Comparison of ENCODE assay signal across 10 mouse cellular contexts in genomic region chr11:75463624-75464023, GRCm38 (mm10). TPM values are rescaled to one million over a fixed set of nuclear protein-coding genes. Genes with fewer than 3 reads are reported as not detected.
DNase-seq lines count a peak whose midpoint lies in the region; ATAC-seq and TF ChIP-seq lines count a peak whose summit lies in the region.
"Had no signal": no experiment of that assay in that cellular context is flagged by ENCODE, and none has a peak within 500 bp of the region (broad histone marks: within the 10 kb centered on the region; RNA-seq: fewer than 3 reads in every experiment).

No protein-coding gene starts in this region.

- peak overlapping the region; percentile 74 for H3K4me3 ChIP-seq in erythroblast, embryonic 14.5 days (replicated peaks)
- no peak overlapping the region for H3K4me3 ChIP-seq in kidney, postnatal 0 days (replicated peaks; ENCODE audit: low read depth, low read length)
- 0 out of 2 replicates have a peak overlapping the region, but pooled peaks have one; percentile 81 for H3K4me3 ChIP-seq in embryonic facial prominence, embryonic 15.5 days (replicated peaks)
- H3K4me3 ChIP-seq in liver, embryonic 16.5 days (ENCODE audit: low read depth, low read length): peak overlapping the region; percentile 77

- H3K27ac ChIP-seq in kidney, postnatal 0 days: 0 out of 2 replicates have a peak overlapping the region, but pooled peaks have one; percentile 93
- H3K27ac ChIP-seq in embryonic facial prominence, embryonic 15.5 days (replicated peaks): peak overlapping the region; percentile 85
- peak overlapping the region; percentile 98 for H3K27ac ChIP-seq in liver, embryonic 16.5 days (ENCODE audit: low read length)

- no peak overlapping the region for H3K9ac ChIP-seq in kidney, postnatal 0 days (ENCODE audit: low read depth, low read length)
- H3K9ac ChIP-seq in embryonic facial prominence, embryonic 15.5 days: no peak overlapping the region
- peak overlapping the region; percentile 83 for H3K9ac ChIP-seq in liver, embryonic 16.5 days (ENCODE audit: low read depth, low read length)

- peaks cover 3% of the 10 kb centered on the region for H3K9me3 ChIP-seq in erythroblast, embryonic 14.5 days (ENCODE audit: control insufficient read depth, low read length)
- no peaks in the 10 kb centered on the region for H3K9me3 ChIP-seq in kidney, postnatal 0 days (replicated peaks; ENCODE audit: low read length)
- no peaks in the 10 kb centered on the region for H3K9me3 ChIP-seq in embryonic facial prominence, embryonic 15.5 days (replicated peaks)
- peaks cover 3% of the 10 kb centered on the region; the same call in 1 of the 2 replicates for H3K9me3 ChIP-seq in liver, embryonic 16.5 days (replicated peaks; ENCODE audit: control insufficient read depth, low read length)

- DNase-seq in kidney, postnatal 0 days (ENCODE audit: low spot score): no peak
- no peak for DNase-seq in kidney, adult 8-10 months
- no peak for DNase-seq in urinary bladder, postnatal 10 days (ENCODE audit: low spot score)
- no peak for DNase-seq in layer of hippocampus, adult 9-10 months (ENCODE audit: low spot score)
- DNase-seq: right cerebral cortex, postnatal 25 days had no signal

- H3K27me3 ChIP-seq in erythroblast, embryonic 14.5 days (ENCODE audit: control insufficient read depth): no peaks in the 10 kb centered on the region
- H3K27me3 ChIP-seq in kidney, postnatal 0 days (ENCODE audit: insufficient read depth, low read length): no peaks in the 10 kb centered on the region
- H3K27me3 ChIP-seq in embryonic facial prominence, embryonic 15.5 days: no peaks in the 10 kb centered on the region
- no peaks in the 10 kb centered on the region for H3K27me3 ChIP-seq in liver, embryonic 16.5 days (ENCODE audit: control insufficient read depth, insufficient read depth, low read depth, low read length)

- ATAC-seq in erythroblast, adult 5-6 weeks (replicated peaks; ENCODE audit: low FRiP score, poor library complexity, severe bottlenecking): no peak
- no peak for ATAC-seq in kidney, postnatal 0 days (replicated peaks; ENCODE audit: low FRiP score, low read depth)
- ATAC-seq in embryonic facial prominence, embryonic 15.5 days (ENCODE audit: insufficient number of reproducible peaks, low FRiP score, low TSS enrichment, low read depth): no peak
- ATAC-seq in liver, embryonic 16.5 days (ENCODE audit: low read depth): no peak

- H3K4me2 ChIP-seq in kidney, postnatal 0 days (ENCODE audit: low read length): peak overlapping the region; percentile 84
- H3K4me2 ChIP-seq in embryonic facial prominence, embryonic 15.5 days (replicated peaks): peak overlapping the region; percentile 91; the same call in 1 of the 2 replicates
- peak overlapping the region; percentile 84 for H3K4me2 ChIP-seq in liver, embryonic 16.5 days (ENCODE audit: low read depth, low read length)

- H3K36me3 ChIP-seq in erythroblast, embryonic 14.5 days (ENCODE audit: control insufficient read depth): peaks cover 48% of the 10 kb centered on the region
- H3K36me3 ChIP-seq in kidney, postnatal 0 days (ENCODE audit: insufficient read depth, low read length): peaks cover 13% of the 10 kb centered on the region
- peaks cover 20% of the 10 kb centered on the region for H3K36me3 ChIP-seq in embryonic facial prominence, embryonic 15.5 days
- H3K36me3 ChIP-seq in liver, embryonic 16.5 days (ENCODE audit: control insufficient read depth, insufficient read depth): peaks cover 29% of the 10 kb centered on the region

- H3K4me1 ChIP-seq in erythroblast, embryonic 14.5 days (ENCODE audit: control insufficient read depth): peaks cover 86% of the 10 kb centered on the region
- peaks cover 33% of the 10 kb centered on the region for H3K4me1 ChIP-seq in kidney, postnatal 0 days (replicated peaks; ENCODE audit: insufficient read depth, low read length)
- peaks cover 47% of the 10 kb centered on the region for H3K4me1 ChIP-seq in embryonic facial prominence, embryonic 15.5 days
- H3K4me1 ChIP-seq in liver, embryonic 16.5 days (ENCODE audit: control insufficient read depth, low read depth, low read length): peaks cover 54% of the 10 kb centered on the region

- WGBS in kidney, postnatal 0 days: 31% methylated on average over 4 of the region's 4 CpGs
- 53% methylated on average over 4 of the region's 4 CpGs for WGBS in embryonic facial prominence, embryonic 15.5 days
- WGBS in liver, embryonic 16.5 days (ENCODE audit: insufficient replicate concordance): 71% methylated on average over 4 of the region's 4 CpGs

- no peak for TF ChIP-seq CTCF in kidney, postnatal 0 days (IDR thresholded peaks at IDR 0.05; ENCODE audit: low read depth)

RNA-seq across cellular contexts. Expression of gene Tlcd2, which starts 2.1 kb away (rescaled TPM):
- 0.15 and 0.41 TPM in 2 replicates for polyA plus RNA-seq in erythroblast, embryonic 14.5 days (2012)
- 1.5 and 3.7 TPM in 2 replicates for total RNA-seq in erythroblast, adult 5-6 weeks (2015; ENCODE audit: low replicate concordance)
- total RNA-seq in erythroblast, adult 5-6 weeks (2017; ENCODE audit: low replicate concordance): 1.3 and 5.5 TPM in 2 replicates
- 9.3 and 11.8 TPM in 2 replicates for polyA plus RNA-seq in kidney, postnatal 0 days (2015; fragmentation: Nextera tagmentation; extraction: Ambion mirVana)
- 35.1 and 38.0 TPM in 2 replicates for polyA plus RNA-seq in embryonic facial prominence, embryonic 15.5 days (2015; fragmentation: Nextera tagmentation; extraction: Ambion mirVana)
- 19.6 and 20.4 TPM in 2 replicates for polyA plus RNA-seq in liver, embryonic 16.5 days (2015; fragmentation: Nextera tagmentation; extraction: Ambion mirVana)

RNA-seq across cellular contexts. Expression of gene Wdr81, which starts 9.1 kb away (rescaled TPM):
- polyA plus RNA-seq in erythroblast, embryonic 14.5 days (2012): 11.2 and 11.7 TPM in 2 replicates
- 22.6 and 24.8 TPM in 2 replicates for total RNA-seq in erythroblast, adult 5-6 weeks (2015; ENCODE audit: low replicate concordance)
- total RNA-seq in erythroblast, adult 5-6 weeks (2017; ENCODE audit: low replicate concordance): 27.3 and 28.2 TPM in 2 replicates
- polyA plus RNA-seq in kidney, postnatal 0 days (2015; fragmentation: Nextera tagmentation; extraction: Ambion mirVana): 4.9 and 5.3 TPM in 2 replicates
- 6.3 and 7.4 TPM in 2 replicates for polyA plus RNA-seq in embryonic facial prominence, embryonic 15.5 days (2015; fragmentation: Nextera tagmentation; extraction: Ambion mirVana)
- 22.6 and 24.9 TPM in 2 replicates for polyA plus RNA-seq in liver, embryonic 16.5 days (2015; fragmentation: Nextera tagmentation; extraction: Ambion mirVana)

RNA-seq across cellular contexts. Expression of gene Prpf8, which starts 23.0 kb away (rescaled TPM):
- polyA plus RNA-seq in erythroblast, embryonic 14.5 days (2012): 2.2 and 4.5 TPM in 2 replicates
- total RNA-seq in erythroblast, adult 5-6 weeks (2015; ENCODE audit: low replicate concordance): 42.3 and 43.5 TPM in 2 replicates
- 26.5 and 27.0 TPM in 2 replicates for total RNA-seq in erythroblast, adult 5-6 weeks (2017; ENCODE audit: low replicate concordance)
- polyA plus RNA-seq in kidney, postnatal 0 days (2015; fragmentation: Nextera tagmentation; extraction: Ambion mirVana): 36.3 and 36.6 TPM in 2 replicates
- 51.7 and 52.5 TPM in 2 replicates for polyA plus RNA-seq in embryonic facial prominence, embryonic 15.5 days (2015; fragmentation: Nextera tagmentation; extraction: Ambion mirVana)
- polyA plus RNA-seq in liver, embryonic 16.5 days (2015; fragmentation: Nextera tagmentation; extraction: Ambion mirVana): 24.1 and 25.3 TPM in 2 replicates

RNA-seq across cellular contexts. Expression of gene Serpinf2, which starts 24.2 kb away (rescaled TPM):
- polyA plus RNA-seq in erythroblast, embryonic 14.5 days (2012): 0.36 and 0.42 TPM in 2 replicates
- 4.6 TPM in 1 of 2 replicates, not detected in the other for total RNA-seq in erythroblast, adult 5-6 weeks (2015; ENCODE audit: low replicate concordance)
- 0.70 and 0.94 TPM in 2 replicates for total RNA-seq in erythroblast, adult 5-6 weeks (2017; ENCODE audit: low replicate concordance)
- polyA plus RNA-seq in kidney, postnatal 0 days (2015; fragmentation: Nextera tagmentation; extraction: Ambion mirVana): 45.2 and 57.0 TPM in 2 replicates
- polyA plus RNA-seq in embryonic facial prominence, embryonic 15.5 days (2015; fragmentation: Nextera tagmentation; extraction: Ambion mirVana): 0.09 TPM in 1 of 2 replicates, not detected in the other
- polyA plus RNA-seq in liver, embryonic 16.5 days (2015; fragmentation: Nextera tagmentation; extraction: Ambion mirVana): 753 and 817 TPM in 2 replicates
- polyA plus RNA-seq: midbrain, embryonic 14.5 days had no signal

RNA-seq across cellular contexts. Expression of gene Serpinf1, which starts 41.1 kb away (rescaled TPM):
- polyA plus RNA-seq in erythroblast, embryonic 14.5 days (2012): 0.18 and 0.25 TPM in 2 replicates
- total RNA-seq in erythroblast, adult 5-6 weeks (2015; ENCODE audit: low replicate concordance): 3.8 and 10.4 TPM in 2 replicates
- 3.7 and 4.9 TPM in 2 replicates for total RNA-seq in erythroblast, adult 5-6 weeks (2017; ENCODE audit: low replicate concordance)
- 90.9 and 98.4 TPM in 2 replicates for polyA plus RNA-seq in kidney, postnatal 0 days (2015; fragmentation: Nextera tagmentation; extraction: Ambion mirVana)
- polyA plus RNA-seq in embryonic facial prominence, embryonic 15.5 days (2015; fragmentation: Nextera tagmentation; extraction: Ambion mirVana): 393 and 406 TPM in 2 replicates
- polyA plus RNA-seq in liver, embryonic 16.5 days (2015; fragmentation: Nextera tagmentation; extraction: Ambion mirVana): 363 and 402 TPM in 2 replicates
